Mouse (Mus musculus) left cerebral cortex, adult 9 months (tissue): ENCODE data around the gene Gm20662.
A peak's percentile ranks its signal among the peaks of the same experiment; 100 is the strongest.

ENCODE experiments used
- DNase-seq, 2 experiments: peaks; one replicate each; pipeline ENCODE4 v3.0.0; 2022; ENCODE audit warnings: low spot score in 2 of 2

The Gm20662 gene

GRCm38 (mm10) chr9:108085261-108085660 is 89.1 kb downstream of the Gm20662 start:
- DNase-seq: no peak

GRCm38 (mm10) chr9:108090611-108091120 is 94.5 kb downstream of the Gm20662 start:
- no peak for DNase-seq

DNA sequence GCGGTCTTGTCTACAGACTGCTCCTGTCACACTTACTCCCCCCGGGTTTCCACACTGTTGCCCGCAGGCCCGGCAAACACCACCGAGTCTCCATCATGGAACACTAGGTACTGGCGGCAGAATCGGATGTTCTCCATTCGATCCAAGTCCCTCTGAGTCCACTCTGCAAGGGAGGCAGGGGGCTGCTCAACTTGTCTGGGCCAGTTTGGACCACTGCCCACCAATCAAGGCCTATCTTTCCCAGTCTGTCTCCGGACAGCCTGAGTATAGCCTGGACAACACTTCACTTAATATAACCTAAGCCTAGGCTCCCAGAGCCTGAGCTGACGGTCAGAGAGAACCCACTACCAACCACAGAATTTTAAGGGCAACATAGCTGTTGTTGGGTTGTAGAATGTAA is 97.4 kb downstream of the Gm20662 start:
- DNase-seq: no peak

- peak; percentile 77 to 87 for DNase-seq
These were observed 98.2 kb downstream of the Gm20662 start, which contains the start of gene Apeh for GRCm38 (mm10) chr9:108094184-108094941. Gene Apeh, minus strand, starts transcription at chr9:108094606.
